In genomic region chr11:31713116-31713515, GRCm38 (mm10) we compare ENCODE assay signal across 9 mouse cellular contexts. TPM values are rescaled to one million over a fixed set of nuclear protein-coding genes. Genes with fewer than 3 reads are reported as not detected.
A peak's percentile ranks its signal among the peaks of the same experiment; 100 is the strongest.
DNase-seq lines count a peak whose midpoint lies in the region; ATAC-seq lines count a peak whose summit lies in the region.
"Had no signal": no experiment of that assay in that cellular context is flagged by ENCODE, and none has a peak within 500 bp of the region (broad histone marks: within the 10 kb centered on the region; RNA-seq: fewer than 3 reads in every experiment).

No protein-coding gene starts in this region.

- no peaks in the 10 kb centered on the region for H3K9me3 ChIP-seq in kidney, embryonic 16.5 days (ENCODE audit: low read length)
- H3K9me3 ChIP-seq in forebrain, embryonic 14.5 days (replicated peaks; ENCODE audit: control insufficient read depth, low read length): no peaks in the 10 kb centered on the region

- no peak for ATAC-seq in kidney, embryonic 16.5 days (ENCODE audit: low FRiP score, low TSS enrichment)
- 0 out of 2 replicates have a peak, but pooled peaks have one; percentile 9 for ATAC-seq in forebrain, embryonic 14.5 days
- ATAC-seq in monocyte, adult 5-6 weeks (replicated peaks; ENCODE audit: insufficient number of reproducible peaks, low FRiP score, low TSS enrichment, poor library complexity, severe bottlenecking): no peak

- no peak overlapping the region for H3K4me3 ChIP-seq in kidney, embryonic 16.5 days (ENCODE audit: low read length)
- no peak overlapping the region for H3K4me3 ChIP-seq in brown adipose tissue, adult 24 weeks (ENCODE audit: insufficient read depth, low read depth, low read length)
- H3K4me3 ChIP-seq in forebrain, embryonic 14.5 days (ENCODE audit: low read depth, low read length): no peak overlapping the region

- H3K27ac ChIP-seq in kidney, embryonic 16.5 days (ENCODE audit: low read length): 0 out of 2 replicates have a peak overlapping the region, but pooled peaks have one; percentile 25
- peak overlapping the region; percentile 44 for H3K27ac ChIP-seq in brown adipose tissue, adult 24 weeks (replicated peaks; ENCODE audit: low read depth, low read length)
- H3K27ac ChIP-seq in forebrain, embryonic 14.5 days (ENCODE audit: low read depth, low read length): peak overlapping the region; percentile 2; the same call in 1 of the 2 replicates

- 64% methylated on average over 8 of the region's 8 CpGs for WGBS in kidney, embryonic 16.5 days
- 42% methylated on average over 8 of the region's 8 CpGs for WGBS in forebrain, embryonic 14.5 days

- H3K36me3 ChIP-seq in kidney, embryonic 16.5 days (ENCODE audit: insufficient read depth, low read length): no peaks in the 10 kb centered on the region
- H3K36me3 ChIP-seq in forebrain, embryonic 14.5 days (ENCODE audit: control insufficient read depth, insufficient read depth, low read length): no peaks in the 10 kb centered on the region

- DNase-seq in kidney, adult 8-10 months: no peak
- no peak for DNase-seq in forebrain, embryonic 14.5 days (ENCODE audit: low spot score)
- DNase-seq in layer of hippocampus, postnatal 36 days: peak; percentile 41 to 42
- DNase-seq in B cell, adult 2 months: no peak
- DNase-seq in yolk sac, embryonic 10.5 days (ENCODE audit: low spot score): no peak
- DNase-seq: thymus, postnatal 14 days had no signal

- no peak overlapping the region for H3K4me2 ChIP-seq in kidney, embryonic 16.5 days (replicated peaks; ENCODE audit: low read depth, low read length)
- H3K4me2 ChIP-seq in forebrain, embryonic 14.5 days (ENCODE audit: low read length): no peak overlapping the region

- H3K9ac ChIP-seq in kidney, embryonic 16.5 days (replicated peaks; ENCODE audit: low read length): no peak overlapping the region
- no peak overlapping the region for H3K9ac ChIP-seq in forebrain, embryonic 14.5 days (ENCODE audit: low read length)

- peaks cover 11% of the 10 kb centered on the region for H3K4me1 ChIP-seq in kidney, embryonic 16.5 days (ENCODE audit: insufficient read depth, low read length)
- H3K4me1 ChIP-seq in brown adipose tissue, adult 24 weeks (ENCODE audit: control insufficient read depth, insufficient read depth, insufficient read length, low read length): peaks cover 7% of the 10 kb centered on the region; the same call in 1 of the 2 replicates
- peaks cover 8% of the 10 kb centered on the region; the same call in 1 of the 2 replicates for H3K4me1 ChIP-seq in forebrain, embryonic 14.5 days (ENCODE audit: control insufficient read depth, insufficient read depth, low read length)

- H3K27me3 ChIP-seq in kidney, embryonic 16.5 days (ENCODE audit: insufficient read depth, low read length): no peaks in the 10 kb centered on the region
- no peaks in the 10 kb centered on the region for H3K27me3 ChIP-seq in forebrain, embryonic 14.5 days (replicated peaks; ENCODE audit: control insufficient read depth, insufficient read depth, low read length)

RNA-seq across cellular contexts. Expression of gene Bod1, which starts 41.4 kb away (rescaled TPM):
- 81.8 and 88.4 TPM in 2 replicates for polyA plus RNA-seq in kidney, embryonic 16.5 days (2015; fragmentation: Nextera tagmentation; extraction: Ambion mirVana)
- 39.1 and 45.5 TPM in 2 replicates for polyA plus RNA-seq in brown adipose tissue, adult 24 weeks (2012; ENCODE audit: insufficient read depth, insufficient read length, missing spikeins)
- 154 and 184 TPM in 2 replicates for polyA plus RNA-seq in forebrain, embryonic 14.5 days (2014; fragmentation: Nextera tagmentation; extraction: Ambion mirVana)
- 100 to 1,000 TPM in 1 of 2 experiments, 10 to 100 TPM in 1; 96.5 to 101 TPM for total RNA-seq in layer of hippocampus, postnatal 36 days (2021)
- 10.8 to 18.3 TPM (median 12.3 TPM) in 3 replicates for total RNA-seq in monocyte, adult 5-6 weeks (2017)

Comparison
In these comparisons a context has a peak if more than half of its experiments do, and no peak if none do; other contexts are left out.
1. DNase-seq: peak in layer of hippocampus, postnatal 36 days (2 of 2); none in kidney, adult 8-10 months (0 of 2), forebrain, embryonic 14.5 days (single experiment), B cell, adult 2 months (0 of 2) and yolk sac, embryonic 10.5 days (single experiment).
2. Peak in every context shown above with its lines, with median percentiles within 50 percentile points of each other: H3K27ac ChIP-seq.